Mouse (Mus musculus): ENCODE data around the gene Mdm2. TPM values are rescaled to one million over a fixed set of nuclear protein-coding genes. Genes with fewer than 3 reads are reported as not detected.
A peak's percentile ranks its signal among the peaks of the same experiment; 100 is the strongest.

The Mdm2 gene
- polyA plus RNA-seq, 1 experiment from 2014 or later: 39.0 TPM

DNA sequence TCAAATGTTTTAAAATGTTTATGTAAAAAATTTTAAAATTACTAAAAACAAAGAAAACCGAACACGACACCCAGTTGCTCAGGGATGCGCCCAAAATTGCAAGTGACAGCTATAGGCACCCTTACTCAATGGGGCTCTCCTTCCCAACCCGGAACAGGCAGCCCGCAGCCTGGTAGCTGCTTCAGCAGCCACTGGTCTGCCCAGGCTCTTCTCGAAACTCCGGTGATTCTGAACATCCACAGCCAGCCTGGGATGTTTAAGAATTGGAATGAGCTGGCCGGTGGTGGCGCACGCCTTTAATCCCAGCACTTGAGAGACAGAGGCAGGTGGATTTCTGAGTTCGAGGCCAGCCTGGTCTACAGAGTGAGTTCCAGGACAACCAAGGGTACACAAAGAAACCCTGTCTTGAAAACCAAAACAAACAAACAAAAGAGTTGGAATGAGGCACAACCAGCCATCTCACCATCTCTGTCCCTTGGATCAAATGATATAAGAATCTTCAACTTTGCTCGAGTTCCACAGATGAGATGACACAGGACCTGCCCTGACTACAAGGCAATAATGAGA, 20.2 kb upstream of the Mdm2 start:
- WGBS: 88% methylated on average over 12 of the region's 12 CpGs
- Histone ChIP-seq H3K27ac (no peak overlapping the region), H3K4me2 (no peak overlapping the region), H3K4me3 (no peak overlapping the region), H3K36me3 (no peaks in the 10 kb centered on the region), H3K9me3 (replicated peaks) (no peaks in the 10 kb centered on the region), H3K9ac (no peak overlapping the region), H3K27me3 (no peaks in the 10 kb centered on the region), H3K4me1 (replicated peaks) (no peaks in the 10 kb centered on the region)
- ATAC-seq (replicated peaks; ENCODE audit: insufficient number of reproducible peaks, insufficient read depth, low FRiP score, low read depth): no peak

DNA sequence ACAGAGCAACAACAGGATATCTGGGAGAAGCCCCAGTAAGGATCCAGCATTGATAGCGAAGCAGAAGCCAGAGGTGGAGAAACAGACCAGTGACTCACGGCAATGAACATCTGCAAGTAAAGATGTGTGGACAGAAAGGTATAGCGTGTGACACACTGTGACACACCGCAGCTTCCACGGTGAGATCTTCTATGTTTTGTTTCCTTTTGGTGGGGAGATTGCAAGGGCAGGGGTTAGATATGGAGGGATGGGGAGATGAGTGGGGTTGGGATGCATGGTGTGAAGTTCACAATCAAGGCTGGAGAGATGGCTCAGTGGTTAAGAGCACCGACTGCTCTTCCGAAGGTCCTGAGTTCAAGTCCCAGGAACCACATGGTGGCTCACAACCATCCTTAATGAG, 19.6 kb upstream of the Mdm2 start:
- no peak overlapping the region for H3K27ac ChIP-seq
- H3K9me3 ChIP-seq (replicated peaks): no peaks in the 10 kb centered on the region
- no peaks in the 10 kb centered on the region for H3K36me3 ChIP-seq
- H3K9ac ChIP-seq: no peak overlapping the region
- no peak for ATAC-seq (replicated peaks; ENCODE audit: insufficient number of reproducible peaks, insufficient read depth, low FRiP score, low read depth)
- 90% methylated on average over 7 of the region's 7 CpGs for WGBS
- no peak overlapping the region for H3K4me2 ChIP-seq
- no peaks in the 10 kb centered on the region for H3K4me1 ChIP-seq (replicated peaks)
- H3K27me3 ChIP-seq: no peaks in the 10 kb centered on the region
- no peak overlapping the region for H3K4me3 ChIP-seq

DNA sequence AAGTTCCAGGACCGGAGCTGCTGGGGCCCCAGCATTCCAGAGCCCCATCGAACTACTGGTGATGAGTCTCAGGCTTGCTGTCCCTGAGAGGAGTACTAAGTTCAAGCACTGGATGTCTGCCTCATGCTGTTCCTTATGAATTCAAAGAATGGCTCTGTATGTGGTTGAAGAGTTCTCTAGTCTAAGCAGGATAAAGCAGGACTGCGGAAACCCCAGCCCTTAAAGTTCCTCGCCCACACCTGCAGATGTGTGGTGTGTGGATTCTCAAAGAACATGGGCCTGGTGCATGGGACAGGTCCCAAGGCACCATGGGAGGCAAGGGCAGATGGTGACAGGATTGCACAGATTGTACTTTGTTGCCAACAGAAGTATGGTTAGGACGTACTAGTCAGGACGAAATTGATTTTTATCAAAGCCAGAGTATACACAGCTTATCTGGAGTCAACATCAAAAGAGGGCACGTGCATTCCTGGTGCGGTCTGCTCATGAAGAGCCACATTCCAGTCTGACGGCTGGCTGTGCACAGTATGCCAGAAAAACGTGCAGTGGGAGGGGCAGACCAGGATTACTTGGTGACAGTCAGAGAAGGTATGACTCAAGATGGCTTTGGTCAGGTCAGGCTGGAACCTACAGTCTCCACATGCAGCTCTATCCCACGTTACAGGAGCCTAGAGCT, 18.7 kb upstream of the Mdm2 start:
- H3K27ac ChIP-seq: no peak overlapping the region
- no peak overlapping the region for H3K4me3 ChIP-seq
- ATAC-seq (replicated peaks; ENCODE audit: insufficient number of reproducible peaks, insufficient read depth, low FRiP score, low read depth): no peak
- H3K4me2 ChIP-seq: no peak overlapping the region
- H3K4me1 ChIP-seq (replicated peaks): no peaks in the 10 kb centered on the region
- H3K9me3 ChIP-seq (replicated peaks): no peaks in the 10 kb centered on the region
- H3K36me3 ChIP-seq: no peaks in the 10 kb centered on the region
- no peaks in the 10 kb centered on the region for H3K27me3 ChIP-seq
- H3K9ac ChIP-seq: no peak overlapping the region
- 50% methylated on average over 11 of the region's 11 CpGs for WGBS

DNA sequence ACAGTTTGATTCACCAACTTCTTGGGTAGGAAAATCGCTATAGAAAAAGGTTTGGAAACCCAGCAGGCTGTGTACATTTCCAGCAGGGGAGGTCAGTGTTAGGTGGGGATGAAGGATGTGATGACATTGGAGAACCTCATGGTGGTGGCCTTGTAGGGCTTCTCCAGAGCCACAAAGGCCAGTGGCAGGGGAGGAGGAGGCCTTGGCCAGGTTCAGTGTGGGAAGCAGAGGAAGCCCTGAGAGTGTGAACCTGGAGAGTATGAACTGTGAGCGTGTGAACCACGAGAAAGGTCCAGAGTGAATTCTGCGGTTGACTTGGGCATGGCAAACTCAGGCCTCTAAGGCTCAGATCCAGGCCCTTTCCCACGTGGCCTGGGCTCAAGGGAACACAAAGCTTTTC, 18.0 kb upstream of the Mdm2 start:
- Histone ChIP-seq H3K9me3 (replicated peaks) (no peaks in the 10 kb centered on the region), H3K27ac (no peak overlapping the region), H3K27me3 (no peaks in the 10 kb centered on the region), H3K4me1 (replicated peaks) (no peaks in the 10 kb centered on the region), H3K4me3 (no peak overlapping the region), H3K4me2 (no peak overlapping the region), H3K9ac (no peak overlapping the region), H3K36me3 (no peaks in the 10 kb centered on the region)
- WGBS: 80% methylated on average over 5 of the region's 5 CpGs
- no peak for ATAC-seq (replicated peaks; ENCODE audit: insufficient number of reproducible peaks, insufficient read depth, low FRiP score, low read depth)

DNA sequence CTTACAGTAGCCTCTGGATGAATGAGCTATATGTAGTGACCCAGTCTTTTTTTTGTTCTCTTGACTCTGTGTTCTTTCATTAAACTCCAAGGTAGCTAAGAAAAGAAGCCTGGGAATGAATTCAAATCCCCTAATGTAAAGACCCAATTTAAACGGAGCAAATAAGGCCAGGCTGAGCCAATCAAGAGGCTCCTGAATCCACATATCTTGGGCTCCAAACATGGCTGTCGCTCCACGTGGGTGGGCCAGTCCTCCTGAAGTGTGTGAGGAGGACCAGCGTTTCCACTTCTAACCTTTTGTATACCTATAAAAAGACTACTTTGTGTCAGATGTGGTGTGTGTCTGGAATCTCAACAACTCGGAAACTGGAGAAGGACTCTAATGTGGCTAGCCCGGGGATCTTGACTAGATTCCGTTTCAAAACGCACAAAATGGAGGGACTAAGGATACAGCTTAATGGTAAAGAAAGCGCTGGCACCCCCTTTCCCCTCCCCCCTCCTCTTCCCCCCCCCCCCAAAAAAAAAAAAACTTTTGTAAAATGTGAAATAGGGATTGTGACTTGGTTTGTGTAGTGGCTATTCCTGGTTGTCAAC, 17.1 kb upstream of the Mdm2 start:
- Histone ChIP-seq H3K36me3 (no peaks in the 10 kb centered on the region), H3K27me3 (no peaks in the 10 kb centered on the region), H3K4me1 (replicated peaks) (no peaks in the 10 kb centered on the region), H3K27ac (no peak overlapping the region), H3K9ac (no peak overlapping the region), H3K4me2 (no peak overlapping the region), H3K4me3 (no peak overlapping the region), H3K9me3 (replicated peaks) (no peaks in the 10 kb centered on the region)
- no peak for ATAC-seq (replicated peaks; ENCODE audit: insufficient number of reproducible peaks, insufficient read depth, low FRiP score, low read depth)
- 70% methylated on average over 9 of the region's 9 CpGs for WGBS

DNA sequence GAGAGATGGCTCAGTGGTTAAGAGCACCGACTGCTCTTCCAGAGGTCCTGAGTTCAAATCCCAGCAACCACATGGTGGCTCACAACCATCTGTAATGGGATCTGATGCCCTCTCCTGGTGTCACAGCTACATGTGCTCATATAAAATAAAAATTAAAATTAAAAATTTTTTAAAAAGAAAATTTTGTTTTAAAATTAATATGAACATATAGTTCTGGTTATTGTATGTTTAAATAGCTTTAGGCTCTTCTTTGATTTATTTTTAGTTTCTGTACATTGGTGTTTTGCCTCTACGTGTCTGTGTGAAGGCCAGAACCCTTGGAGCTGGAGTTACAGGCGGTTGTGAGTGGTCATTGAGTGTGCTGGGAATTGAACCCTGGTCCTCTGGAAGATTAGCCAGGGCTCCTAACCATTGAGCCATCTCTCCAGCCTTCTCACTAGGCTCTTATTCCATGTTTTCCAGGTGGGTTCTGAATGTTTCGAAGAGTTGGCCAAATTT, 16.4 kb upstream of the Mdm2 start:
- Histone ChIP-seq H3K36me3 (no peaks in the 10 kb centered on the region), H3K9ac (no peak overlapping the region), H3K27ac (no peak overlapping the region), H3K4me3 (no peak overlapping the region), H3K9me3 (replicated peaks) (no peaks in the 10 kb centered on the region), H3K4me2 (no peak overlapping the region), H3K27me3 (no peaks in the 10 kb centered on the region), H3K4me1 (replicated peaks) (no peaks in the 10 kb centered on the region)
- ATAC-seq (replicated peaks; ENCODE audit: insufficient number of reproducible peaks, insufficient read depth, low FRiP score, low read depth): no peak
- 90% methylated on average over 4 of the region's 4 CpGs for WGBS

DNA sequence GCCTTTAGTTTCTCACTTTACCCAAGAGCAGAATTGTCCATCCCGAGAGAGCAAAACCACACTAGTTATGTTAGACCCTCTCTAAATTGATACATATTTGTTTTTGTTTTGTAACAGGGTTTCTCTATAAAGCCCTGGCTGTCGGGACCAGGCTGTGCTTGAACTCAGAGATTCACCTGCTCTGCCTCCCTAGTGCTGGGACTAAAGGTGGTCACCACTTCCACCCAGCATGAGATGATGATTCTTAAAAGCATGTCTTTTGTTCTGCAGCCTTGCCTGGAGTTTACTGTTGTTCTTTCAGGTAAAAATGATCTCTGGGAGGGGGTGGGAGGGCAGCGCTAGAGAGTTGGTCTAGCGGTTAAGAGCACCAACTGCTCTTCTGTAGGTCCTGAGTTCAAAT, 15.8 kb upstream of the Mdm2 start:
- Histone ChIP-seq H3K4me1 (replicated peaks) (no peaks in the 10 kb centered on the region), H3K9me3 (replicated peaks) (no peaks in the 10 kb centered on the region), H3K9ac (no peak overlapping the region), H3K36me3 (no peaks in the 10 kb centered on the region), H3K27ac (no peak overlapping the region), H3K4me3 (no peak overlapping the region), H3K4me2 (no peak overlapping the region), H3K27me3 (no peaks in the 10 kb centered on the region)
- ATAC-seq (replicated peaks; ENCODE audit: insufficient number of reproducible peaks, insufficient read depth, low FRiP score, low read depth): no peak
- 93% methylated on average over 4 of the region's 4 CpGs for WGBS

DNA sequence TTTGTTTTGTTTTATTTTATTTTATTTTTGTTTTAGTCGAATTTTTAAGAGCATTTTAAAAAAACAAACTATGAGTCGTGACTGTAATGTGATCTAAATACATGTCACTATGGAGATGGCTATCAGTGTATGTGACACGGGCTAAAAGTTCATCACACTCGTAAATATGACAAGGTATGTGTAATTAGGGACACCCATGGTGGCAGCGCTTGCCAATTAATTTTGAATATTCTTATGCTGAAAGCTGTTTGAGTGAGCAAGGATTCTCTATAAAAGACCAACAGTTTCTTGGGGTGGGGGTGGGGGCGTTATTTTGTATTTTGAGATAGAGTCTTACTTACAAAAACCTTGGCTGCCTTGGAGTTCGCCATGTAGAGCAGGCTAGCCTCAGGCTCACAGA, 15.1 kb upstream of the Mdm2 start:
- no peak overlapping the region for H3K9ac ChIP-seq
- WGBS: 69% methylated on average over 7 of the region's 7 CpGs
- no peaks in the 10 kb centered on the region for H3K36me3 ChIP-seq
- H3K4me1 ChIP-seq (replicated peaks): no peaks in the 10 kb centered on the region
- ATAC-seq (replicated peaks; ENCODE audit: insufficient number of reproducible peaks, insufficient read depth, low FRiP score, low read depth): no peak
- no peaks in the 10 kb centered on the region for H3K27me3 ChIP-seq
- H3K27ac ChIP-seq: no peak overlapping the region
- H3K4me3 ChIP-seq: no peak overlapping the region
- H3K9me3 ChIP-seq (replicated peaks): no peaks in the 10 kb centered on the region
- H3K4me2 ChIP-seq: no peak overlapping the region

DNA sequence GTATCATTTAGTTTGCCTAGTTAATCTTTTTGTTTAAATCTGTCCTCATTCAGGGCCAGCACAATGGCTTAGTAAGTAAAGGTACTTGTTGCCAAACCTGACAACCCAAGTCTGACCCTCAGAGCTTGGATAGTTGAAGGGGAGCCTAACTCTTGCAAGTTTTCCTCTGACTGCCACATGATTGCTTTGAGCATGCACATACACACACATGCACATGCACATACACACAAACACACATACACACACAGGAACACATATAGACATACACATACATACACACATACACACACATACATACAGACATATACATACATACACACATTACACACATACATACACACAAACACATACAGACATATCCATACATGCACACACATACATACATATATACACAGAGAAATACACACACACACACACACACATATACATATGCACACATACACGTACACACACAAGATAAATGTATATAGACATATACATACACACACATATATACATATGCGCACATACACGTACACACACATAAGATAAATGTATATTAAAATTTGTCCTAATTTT, 14.3 kb upstream of the Mdm2 start:
- no peak for ATAC-seq (replicated peaks; ENCODE audit: insufficient number of reproducible peaks, insufficient read depth, low FRiP score, low read depth)
- no peaks in the 10 kb centered on the region for H3K9me3 ChIP-seq (replicated peaks)
- no peaks in the 10 kb centered on the region for H3K36me3 ChIP-seq
- no peak overlapping the region for H3K4me3 ChIP-seq
- H3K27me3 ChIP-seq: no peaks in the 10 kb centered on the region
- 90% methylated on average over 3 of the region's 3 CpGs for WGBS
- H3K4me1 ChIP-seq (replicated peaks): no peaks in the 10 kb centered on the region
- H3K27ac ChIP-seq: no peak overlapping the region
- no peak overlapping the region for H3K4me2 ChIP-seq
- no peak overlapping the region for H3K9ac ChIP-seq

DNA sequence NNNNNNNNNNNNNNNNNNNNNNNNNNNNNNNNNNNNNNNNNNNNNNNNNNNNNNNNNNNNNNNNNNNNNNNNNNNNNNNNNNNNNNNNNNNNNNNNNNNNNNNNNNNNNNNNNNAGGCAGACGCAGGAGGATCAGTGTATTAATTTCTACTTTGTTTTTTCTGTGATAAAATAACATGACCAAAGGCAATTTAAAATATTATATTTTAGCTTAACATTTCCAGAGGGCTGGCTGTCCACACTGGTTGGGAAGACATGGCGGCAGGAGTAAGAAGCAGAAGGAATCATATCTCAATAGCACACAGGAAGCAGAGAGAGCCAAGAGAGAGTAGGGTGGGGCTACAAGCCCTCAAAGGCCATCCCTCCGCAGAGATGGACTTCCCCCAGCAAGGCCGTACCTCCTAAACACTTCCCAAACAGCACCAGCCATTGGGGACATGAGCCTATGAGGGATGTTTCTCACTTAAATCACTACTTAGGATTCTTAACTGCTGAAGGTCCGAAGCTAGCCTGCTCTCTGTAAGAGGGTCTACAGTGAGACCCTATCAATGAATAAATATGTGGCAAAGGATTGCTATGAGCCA, 13.7 kb upstream of the Mdm2 start:
- ATAC-seq (replicated peaks; ENCODE audit: insufficient number of reproducible peaks, insufficient read depth, low FRiP score, low read depth): no peak
- 74% methylated on average over 5 of the region's 5 CpGs for WGBS
- H3K36me3 ChIP-seq: no peaks in the 10 kb centered on the region
- no peaks in the 10 kb centered on the region for H3K27me3 ChIP-seq
- H3K4me2 ChIP-seq: no peak overlapping the region
- H3K4me3 ChIP-seq: no peak overlapping the region
- no peak overlapping the region for H3K9ac ChIP-seq
- H3K27ac ChIP-seq: no peak overlapping the region
- no peaks in the 10 kb centered on the region for H3K9me3 ChIP-seq (replicated peaks)
- H3K4me1 ChIP-seq (replicated peaks): no peaks in the 10 kb centered on the region

DNA sequence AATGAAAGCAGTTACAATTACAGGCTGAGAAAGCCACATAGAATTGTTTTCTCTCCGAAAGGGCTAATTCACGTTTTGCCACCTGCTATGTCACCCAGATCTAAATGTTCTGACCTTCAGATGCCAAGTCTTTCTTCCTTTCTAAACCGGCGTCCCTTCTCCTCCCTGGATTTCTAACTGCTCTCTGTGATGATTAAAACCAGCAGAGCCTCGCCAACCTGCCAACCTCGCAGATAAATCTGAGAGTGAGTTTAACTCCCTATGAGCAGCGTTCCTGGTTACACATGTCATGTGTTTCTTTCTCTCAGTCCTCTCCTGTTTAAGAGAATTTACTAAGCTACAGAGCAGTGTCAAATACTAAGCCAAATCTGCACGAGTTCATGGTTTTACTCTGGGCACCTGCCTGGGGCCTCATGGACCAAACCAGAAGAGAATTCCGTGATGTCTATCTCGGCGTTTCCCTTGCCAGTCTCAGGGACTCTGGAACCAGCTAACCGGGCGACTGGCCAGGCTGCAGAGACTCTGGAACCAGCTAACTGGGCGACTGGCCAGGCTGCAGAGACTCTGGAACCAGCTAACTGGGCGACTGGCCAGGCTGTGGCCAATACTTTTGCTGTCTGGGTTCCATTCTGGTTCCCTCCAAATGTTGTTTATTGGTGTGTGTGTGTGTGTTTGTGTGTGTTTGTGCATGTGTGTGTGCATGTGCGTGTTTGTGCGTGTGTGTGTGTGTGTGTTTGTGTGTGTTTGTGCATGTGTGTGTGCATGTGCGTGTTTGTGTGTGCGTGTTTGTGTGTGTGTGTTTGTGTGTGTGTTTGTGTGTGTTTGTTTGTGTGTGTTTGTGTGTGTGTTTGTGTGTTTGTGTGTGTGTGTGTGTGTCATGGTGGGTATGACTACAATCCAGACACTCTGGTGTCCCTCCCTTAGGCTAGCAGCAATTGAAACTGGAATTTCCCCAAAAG, 7.9 kb upstream of the Mdm2 start:
- Histone ChIP-seq H3K9ac (no peak overlapping the region), H3K4me1 (replicated peaks) (peaks cover 13% of the 10 kb centered on the region), H3K27me3 (no peaks in the 10 kb centered on the region), H3K4me2 (peak overlapping the region; percentile 12; the same call in 1 of the 2 replicates), H3K9me3 (replicated peaks) (no peaks in the 10 kb centered on the region), H3K4me3 (no peak overlapping the region), H3K36me3 (no peaks in the 10 kb centered on the region), H3K27ac (peak overlapping the region; percentile 53)
- WGBS: 41% methylated on average over 19 of the region's 19 CpGs
- ATAC-seq (replicated peaks; ENCODE audit: insufficient number of reproducible peaks, insufficient read depth, low FRiP score, low read depth): no peak

Measured in heart, embryonic 15.5 days (tissue).